Mouse (Mus musculus): ENCODE measurements around the gene Rbm44. TPM values are rescaled to one million over a fixed set of nuclear protein-coding genes. Genes with fewer than 3 reads are reported as not detected.

The Rbm44 gene
- total RNA-seq, 2 experiments from 2014 or later = 5.2 to 9.6 TPM

- ATAC-seq (replicated peaks; ENCODE audit: poor library complexity, severe bottlenecking) = no peak
Observed at GRCm38 (mm10) chr1:91206873-91207272, 62.0 kb downstream of the Rbm44 start.

GRCm38 (mm10) chr1:91207334-91208074 is 62.6 kb downstream of the Rbm44 start:
- peak; percentile 81 for ATAC-seq (replicated peaks; ENCODE audit: poor library complexity, severe bottlenecking)

- no peak for ATAC-seq (replicated peaks; ENCODE audit: poor library complexity, severe bottlenecking)
Observed at GRCm38 (mm10) chr1:91209343-91209742, 64.5 kb downstream of the Rbm44 start.

GRCm38 (mm10) chr1:91209785-91210184 is 64.9 kb downstream of the Rbm44 start:
- ATAC-seq (replicated peaks; ENCODE audit: poor library complexity, severe bottlenecking) = no peak

- ATAC-seq (replicated peaks; ENCODE audit: poor library complexity, severe bottlenecking) = peak; percentile 41
Observed at GRCm38 (mm10) chr1:91211099-91211498, 66.2 kb downstream of the Rbm44 start.

- no peak for ATAC-seq (replicated peaks; ENCODE audit: poor library complexity, severe bottlenecking)
Observed at GRCm38 (mm10) chr1:91211591-91212008, 66.7 kb downstream of the Rbm44 start.

GRCm38 (mm10) chr1:91215264-91215663 is 70.4 kb downstream of the Rbm44 start:
- ATAC-seq (replicated peaks; ENCODE audit: poor library complexity, severe bottlenecking) = no peak

- ATAC-seq (replicated peaks; ENCODE audit: poor library complexity, severe bottlenecking) = no peak
Observed at GRCm38 (mm10) chr1:91215981-91216380, 71.1 kb downstream of the Rbm44 start.

GRCm38 (mm10) chr1:91216504-91217267 is 71.8 kb downstream of the Rbm44 start:
- ATAC-seq (replicated peaks; ENCODE audit: poor library complexity, severe bottlenecking) = peak; percentile 84

- 0 out of 2 replicates have a peak, but pooled peaks have one; percentile 5 for ATAC-seq (replicated peaks; ENCODE audit: poor library complexity, severe bottlenecking)
Observed at GRCm38 (mm10) chr1:91219641-91220321, 74.9 kb downstream of the Rbm44 start.

GRCm38 (mm10) chr1:91220322-91220672 is 75.4 kb downstream of the Rbm44 start:
- ATAC-seq (replicated peaks; ENCODE audit: poor library complexity, severe bottlenecking) = peak; percentile 48

Other genes with a start within 250 kb of the Rbm44 start
- 0.17 TPM in 1 of 2 replicates, not detected in the other for gene Mlph, start 230.0 kb upstream of the Rbm44 start, total RNA-seq (2014; fragmentation: Nextera tagmentation)
- 0.95 TPM in 1 of 2 replicates, not detected in the other for gene Mlph, start 230.0 kb upstream of the Rbm44 start, total RNA-seq (2017)
- not detected in 2 replicates for gene Prlh, start 192.0 kb upstream of the Rbm44 start, total RNA-seq (2014; fragmentation: Nextera tagmentation)
- not detected in 2 replicates for gene Prlh, start 192.0 kb upstream of the Rbm44 start, total RNA-seq (2017)
- 3.1 TPM in 1 of 2 replicates, not detected in the other for gene Rab17, start 175.4 kb upstream of the Rbm44 start, total RNA-seq (2014; fragmentation: Nextera tagmentation)
- gene Rab17, start 175.4 kb upstream of the Rbm44 start, total RNA-seq (2017) = 0.47 and 2.0 TPM in 2 replicates
- 61.3 and 114 TPM in 2 replicates for gene Lrrfip1, start 146.4 kb upstream of the Rbm44 start, total RNA-seq (2014; fragmentation: Nextera tagmentation)
- gene Lrrfip1, start 146.4 kb upstream of the Rbm44 start, total RNA-seq (2017) = 121 and 131 TPM in 2 replicates
- 160 and 199 TPM in 2 replicates for gene Ramp1, start 34.7 kb downstream of the Rbm44 start, total RNA-seq (2014; fragmentation: Nextera tagmentation)
- 179 and 199 TPM in 2 replicates for gene Ramp1, start 34.7 kb downstream of the Rbm44 start, total RNA-seq (2017)
- 80.4 and 94.7 TPM in 2 replicates for gene Ube2f, start 105.2 kb downstream of the Rbm44 start, total RNA-seq (2014; fragmentation: Nextera tagmentation)
- gene Ube2f, start 105.2 kb downstream of the Rbm44 start, total RNA-seq (2017) = 40.4 and 50.5 TPM in 2 replicates
- 31.6 and 39.5 TPM in 2 replicates for gene Scly, start 153.2 kb downstream of the Rbm44 start, total RNA-seq (2014; fragmentation: Nextera tagmentation)
- 20.9 and 21.8 TPM in 2 replicates for gene Scly, start 153.2 kb downstream of the Rbm44 start, total RNA-seq (2017)
- gene Espnl, start 177.0 kb downstream of the Rbm44 start, total RNA-seq (2014; fragmentation: Nextera tagmentation) = 0.17 and 0.95 TPM in 2 replicates
- gene Espnl, start 177.0 kb downstream of the Rbm44 start, total RNA-seq (2017) = 0.22 and 0.26 TPM in 2 replicates
- gene Klhl30, start 205.9 kb downstream of the Rbm44 start, total RNA-seq (2014; fragmentation: Nextera tagmentation) = not detected in 2 replicates
- not detected in 2 replicates for gene Klhl30, start 205.9 kb downstream of the Rbm44 start, total RNA-seq (2017)
- 0.24 TPM in 1 of 2 replicates, not detected in the other for gene Erfe, start 221.3 kb downstream of the Rbm44 start, total RNA-seq (2014; fragmentation: Nextera tagmentation)
- 0.26 TPM in 1 of 2 replicates, not detected in the other for gene Erfe, start 221.3 kb downstream of the Rbm44 start, total RNA-seq (2017)